Mouse (Mus musculus): ENCODE data around the gene Sirt1.
A peak's percentile ranks its signal among the peaks of the same experiment; 100 is the strongest.
"Not testable (repeated sequence)": the region's sequence is repeated elsewhere in the genome, so short reads cannot be mapped to it uniquely, and the experiment has no call there.

Gene Sirt1

GRCm38 (mm10) chr10:63381498-63382280 lies at the start of gene Sirt1:
Gene Sirt1, minus strand, starts transcription at chr10:63381704.
- DNase-seq = peak; percentile 5

- DNase-seq = peak; percentile 87
Measured at GRCm38 (mm10) chr10:63429785-63430305, 48.3 kb upstream of the Sirt1 start, which contains the start of gene Ctnna3. Gene Ctnna3, plus strand, starts transcription at chr10:63430098.

GRCm38 (mm10) chr10:63429380-63429779 lies 47.9 kb upstream of the Sirt1 start:
- DNase-seq = peak; percentile 100

GRCm38 (mm10) chr10:63429023-63429340 lies 47.5 kb upstream of the Sirt1 start:
- no peak for DNase-seq

- DNase-seq = peak; percentile 50
Measured at GRCm38 (mm10) chr10:63428243-63429022, 46.9 kb upstream of the Sirt1 start.

- no peak for DNase-seq
Measured at GRCm38 (mm10) chr10:63427146-63427545, 45.6 kb upstream of the Sirt1 start.

GRCm38 (mm10) chr10:63424475-63424814 lies 42.9 kb upstream of the Sirt1 start:
- DNase-seq = no peak

- no peak for DNase-seq
Measured at GRCm38 (mm10) chr10:63423591-63424474, 42.3 kb upstream of the Sirt1 start.

- no peak for DNase-seq
Measured at GRCm38 (mm10) chr10:63422736-63422992, 41.2 kb upstream of the Sirt1 start.

GRCm38 (mm10) chr10:63421739-63422735 lies 40.5 kb upstream of the Sirt1 start, which contains the start of gene Gm7075:
Gene Gm7075, minus strand, starts transcription at chr10:63421789.
- DNase-seq = no peak

GRCm38 (mm10) chr10:63417061-63417460 lies 35.6 kb upstream of the Sirt1 start:
- no peak for DNase-seq

GRCm38 (mm10) chr10:63415850-63416249 lies 34.3 kb upstream of the Sirt1 start:
- DNase-seq = no peak

GRCm38 (mm10) chr10:63415287-63415686 lies 33.8 kb upstream of the Sirt1 start:
- DNase-seq = no peak

GRCm38 (mm10) chr10:63412756-63413155 lies 31.3 kb upstream of the Sirt1 start:
- no peak for DNase-seq

- not testable (repeated sequence) for DNase-seq
Measured at GRCm38 (mm10) chr10:63411674-63412073, 30.2 kb upstream of the Sirt1 start.

- DNase-seq = no peak
Measured at GRCm38 (mm10) chr10:63410162-63410956, 28.9 kb upstream of the Sirt1 start.

- no peak for DNase-seq
Measured at GRCm38 (mm10) chr10:63403636-63404035, 22.1 kb upstream of the Sirt1 start.

GRCm38 (mm10) chr10:63402731-63403504 lies 21.4 kb upstream of the Sirt1 start:
- no peak for DNase-seq

- no peak for DNase-seq
Measured at GRCm38 (mm10) chr10:63396963-63397362, 15.5 kb upstream of the Sirt1 start.

- DNase-seq = no peak
Measured at GRCm38 (mm10) chr10:63388948-63389347, 7.4 kb upstream of the Sirt1 start.

Measured in right cerebral cortex, postnatal 25 days (tissue).